Mouse (Mus musculus): ENCODE data around the gene Enam.
"Not testable (repeated sequence)": the region's sequence is repeated elsewhere in the genome, so short reads cannot be mapped to it uniquely, and the experiment has no call there.

Enam gene

GRCm38 (mm10) chr5:88487675-88488074 lies at the start of gene Enam:
Gene Enam, plus strand, starts transcription at chr5:88487975.
- DNase-seq (ENCODE audit: low spot score), result no peak

- DNase-seq (ENCODE audit: low spot score), result no peak
Measured at GRCm38 (mm10) chr5:88455691-88456090, 32.1 kb upstream of the Enam start, which contains the start of gene Ambn. Gene Ambn, plus strand, starts transcription at chr5:88455991.

GRCm38 (mm10) chr5:88467471-88467870 lies 20.3 kb upstream of the Enam start:
- DNase-seq (ENCODE audit: low spot score), result no peak

- DNase-seq (ENCODE audit: low spot score), result no peak
Measured at GRCm38 (mm10) chr5:88468807-88469704, 18.7 kb upstream of the Enam start.

- no peak for DNase-seq (ENCODE audit: low spot score)
Measured at GRCm38 (mm10) chr5:88489004-88489403, 1.2 kb downstream of the Enam start.

- DNase-seq (ENCODE audit: low spot score), result no peak
Measured at GRCm38 (mm10) chr5:88491111-88491510, 3.3 kb downstream of the Enam start.

- no peak for DNase-seq (ENCODE audit: low spot score)
Measured at GRCm38 (mm10) chr5:88499781-88500180, 12.0 kb downstream of the Enam start.

GRCm38 (mm10) chr5:88508555-88508954 lies 20.8 kb downstream of the Enam start:
- no peak for DNase-seq (ENCODE audit: low spot score)

GRCm38 (mm10) chr5:88508990-88509389 lies 21.2 kb downstream of the Enam start:
- DNase-seq (ENCODE audit: low spot score), result no peak

- peak; percentile 68 for DNase-seq (ENCODE audit: low spot score)
Measured at GRCm38 (mm10) chr5:88519232-88519631, 31.5 kb downstream of the Enam start.

- no peak for DNase-seq (ENCODE audit: low spot score)
Measured at GRCm38 (mm10) chr5:88527657-88528056, 39.9 kb downstream of the Enam start, which contains the start of gene Jchain. Gene Jchain, minus strand, starts transcription at chr5:88527891.

- DNase-seq (ENCODE audit: low spot score), result no peak
Measured at GRCm38 (mm10) chr5:88530908-88531307, 43.1 kb downstream of the Enam start.

GRCm38 (mm10) chr5:88534697-88535096 lies 46.9 kb downstream of the Enam start:
- no peak for DNase-seq (ENCODE audit: low spot score)

- DNase-seq (ENCODE audit: low spot score), result no peak
Measured at GRCm38 (mm10) chr5:88540845-88541244, 53.1 kb downstream of the Enam start.

GRCm38 (mm10) chr5:88542651-88543282 lies 55.0 kb downstream of the Enam start:
- peak; percentile 45 for DNase-seq (ENCODE audit: low spot score)

- DNase-seq (ENCODE audit: low spot score), result not testable (repeated sequence)
Measured at GRCm38 (mm10) chr5:88544411-88544810, 56.6 kb downstream of the Enam start.

GRCm38 (mm10) chr5:88545536-88545935 lies 57.8 kb downstream of the Enam start:
- DNase-seq (ENCODE audit: low spot score), result no peak

- peak; percentile 22 for DNase-seq (ENCODE audit: low spot score)
Measured at GRCm38 (mm10) chr5:88553271-88554085, 65.7 kb downstream of the Enam start.

- peak; percentile 100 for DNase-seq (ENCODE audit: low spot score)
Measured at GRCm38 (mm10) chr5:88554086-88554886, 66.5 kb downstream of the Enam start, which contains the start of gene Utp3. Gene Utp3, plus strand, starts transcription at chr5:88554462.

All from MN1 (cell line).